Mouse (Mus musculus): ENCODE measurements around the gene Gm6465.
"Not testable (repeated sequence)": the region's sequence is repeated elsewhere in the genome, so short reads cannot be mapped to it uniquely, and the experiment has no call there.

Gm6465 gene

GRCm38 (mm10) chr5:11845239-11845638 lies at the start of gene Gm6465:
Gm6465 (plus strand) TSS chr5:11845539.
- DNase-seq: not testable (repeated sequence)

- DNase-seq: not testable (repeated sequence)
Measured at GRCm38 (mm10) chr5:11845824-11846223, 485 bp downstream of the Gm6465 start.

- not testable (repeated sequence) for DNase-seq
Measured at GRCm38 (mm10) chr5:11857909-11858308, 12.6 kb downstream of the Gm6465 start.
